Mouse (Mus musculus): ENCODE measurements around the gene Pum3.

DNA sequence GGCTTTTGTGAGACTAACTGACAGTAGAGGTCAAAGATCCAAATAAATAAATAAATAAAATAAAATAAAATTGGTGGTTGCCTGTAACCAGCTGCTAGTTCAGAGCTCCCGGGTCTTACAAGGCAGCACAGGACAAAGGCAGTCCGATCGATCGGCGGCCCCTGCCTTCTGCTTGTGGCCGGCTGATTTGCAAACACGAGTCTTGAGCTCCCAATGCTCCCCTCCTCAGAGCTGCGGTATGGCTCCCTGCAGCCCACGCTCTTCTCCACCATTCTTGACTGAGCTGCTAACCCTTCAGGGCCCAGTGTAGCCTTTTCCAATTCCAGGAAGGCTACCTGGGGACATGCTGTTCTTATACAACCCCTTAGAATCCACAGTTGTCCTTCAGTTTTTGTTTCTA is 31.8 kb downstream of the Pum3 start:
- no peak for TF ChIP-seq CTCF (IDR thresholded peaks at IDR 0.05; ENCODE audit: low read depth)
- no peak for TF ChIP-seq EP300 (optimal IDR thresholded peaks at IDR 0.05)

Measured in stomach, postnatal 0 days (tissue).